Comparison of ENCODE assay signal across 8 mouse cellular contexts in genomic region chr9:90054371-90055145, GRCm38 (mm10). TPM values are rescaled to one million over a fixed set of nuclear protein-coding genes. Genes with fewer than 3 reads are reported as not detected.
DNase-seq lines count a peak whose midpoint lies in the region; ATAC-seq lines count a peak whose summit lies in the region.

No protein-coding gene starts in this region.

- H3K9ac ChIP-seq in forebrain, embryonic 14.5 days (ENCODE audit: low read length), result peak overlapping the region; percentile 54

- no peaks in the 10 kb centered on the region for H3K36me3 ChIP-seq in forebrain, embryonic 14.5 days (ENCODE audit: control insufficient read depth, insufficient read depth, low read length)

- no peaks in the 10 kb centered on the region for H3K9me3 ChIP-seq in forebrain, embryonic 14.5 days (replicated peaks; ENCODE audit: control insufficient read depth, low read length)

- H3K4me2 ChIP-seq in forebrain, embryonic 14.5 days (ENCODE audit: low read length), result peak overlapping the region; percentile 60

- H3K27ac ChIP-seq in forebrain, embryonic 14.5 days (ENCODE audit: low read depth, low read length), result no peak overlapping the region

- under 1% methylated on average over 36 of the region's 37 CpGs for WGBS in forebrain, embryonic 14.5 days

- DNase-seq in 3134 (ENCODE audit: extremely low read depth, insufficient read length, low spot score), result peak; percentile 86
- peak; percentile 90 for DNase-seq in adrenal gland, adult 2 months
- peak; percentile 35 for DNase-seq in forebrain, embryonic 14.5 days (ENCODE audit: low spot score)
- peak; percentile 10 to 17 for DNase-seq in left cerebral cortex, postnatal 36 days (ENCODE audit: low spot score in 2 of 2)
- DNase-seq in right cerebral cortex, postnatal 14 days, result peak; percentile 20
- no peak for DNase-seq in frontal cortex, adult 2 months (ENCODE audit: extremely low spot score in 1 of 2, low spot score in 1 of 2)

- peaks cover 8% of the 10 kb centered on the region for H3K4me1 ChIP-seq in forebrain, embryonic 14.5 days (ENCODE audit: control insufficient read depth, insufficient read depth, low read length)

- H3K4me3 ChIP-seq in forebrain, embryonic 14.5 days (ENCODE audit: low read depth, low read length), result peak overlapping the region; percentile 31

- H3K27me3 ChIP-seq in forebrain, embryonic 14.5 days (replicated peaks; ENCODE audit: control insufficient read depth, insufficient read depth, low read length), result no peaks in the 10 kb centered on the region

- ATAC-seq in forebrain, embryonic 14.5 days, result peak; percentile 50
- peak; percentile 99 for ATAC-seq in hematopoietic stem cell, adult 5-6 weeks (replicated peaks in 1 of 2; ENCODE audit: insufficient read depth in 1 of 2, low FRiP score in 2 of 2, low TSS enrichment in 1 of 2, low read depth in 1 of 2, poor library complexity in 2 of 2, severe bottlenecking in 2 of 2)
- ATAC-seq in megakaryocyte progenitor cell, adult 5-6 weeks (replicated peaks; ENCODE audit: poor library complexity), result peak; percentile 98

- intact Hi-C loops in left cerebral cortex, postnatal 36 days (cut with DNase I), result no loop called here

RNA-seq across cellular contexts. Expression of gene Ctsh, which starts 0.6 kb away (rescaled TPM):
- total RNA-seq in adrenal gland, adult 2 months (2021), result 100 to 1,000 TPM; 104 to 199 TPM
- polyA plus RNA-seq in adrenal gland, adult 2 months (2012; rRNA removed), result 30.9 and 34.3 TPM in 2 replicates
- 14.4 and 20.7 TPM in 2 replicates for polyA plus RNA-seq in forebrain, embryonic 14.5 days (2014; fragmentation: Nextera tagmentation; extraction: Ambion mirVana)
- 11.7 and 24.2 TPM in 2 replicates for total RNA-seq in hematopoietic stem cell, adult 5-6 weeks (2017)
- total RNA-seq in left cerebral cortex, postnatal 36 days (2021), result 10 to 100 TPM; 13.1 to 17.8 TPM
- 78.9 and 96.1 TPM in 2 replicates for total RNA-seq in megakaryocyte progenitor cell, adult 5-6 weeks (2015)
- 44.7 and 52.8 TPM in 2 replicates for total RNA-seq in megakaryocyte progenitor cell, adult 5-6 weeks (2017)
- 17.5 and 21.4 TPM in 2 replicates for polyA plus RNA-seq in frontal cortex, adult 2 months (2012; rRNA removed)

Comparison
In these comparisons a context has a peak if more than half of its experiments do, and no peak if none do; other contexts are left out.
1. DNase-seq: peak in 3134 (single experiment), adrenal gland, adult 2 months (single experiment), forebrain, embryonic 14.5 days (single experiment), left cerebral cortex, postnatal 36 days (2 of 2) and right cerebral cortex, postnatal 14 days (single experiment); none in frontal cortex, adult 2 months (0 of 2).
2. Peak in every context shown above with its lines, with median percentiles within 50 percentile points of each other: ATAC-seq.